Mouse (Mus musculus): ENCODE measurements at regions not wholly inside any gene's neighbourhood (a gene's known extent, or its start where the extent isn't known, plus 50 kb on each side); places are given as distances from the start of the nearest gene placed in this dataset.

DNA sequence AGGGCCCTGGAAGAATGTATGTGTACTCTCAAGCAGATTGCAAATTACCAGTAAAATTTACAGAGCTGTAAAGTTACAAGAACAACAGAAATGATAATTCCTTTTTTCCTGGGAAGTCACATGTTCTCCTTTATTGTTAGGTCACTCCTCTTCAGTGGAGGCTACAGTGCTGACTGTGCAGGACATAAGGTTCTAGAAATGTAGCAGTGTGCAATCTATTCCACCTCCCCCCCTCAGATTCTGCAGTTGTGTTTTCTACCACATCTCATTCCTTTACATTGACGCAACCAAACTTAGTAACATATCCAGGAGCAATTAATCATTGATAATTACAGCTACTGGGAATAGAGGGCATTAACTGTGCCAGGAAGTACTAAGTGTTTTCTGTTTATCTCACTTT, 385.3 kb upstream of the Tnc start:
- DNase-seq (ENCODE audit: low read depth, low spot score), result no peak

DNA sequence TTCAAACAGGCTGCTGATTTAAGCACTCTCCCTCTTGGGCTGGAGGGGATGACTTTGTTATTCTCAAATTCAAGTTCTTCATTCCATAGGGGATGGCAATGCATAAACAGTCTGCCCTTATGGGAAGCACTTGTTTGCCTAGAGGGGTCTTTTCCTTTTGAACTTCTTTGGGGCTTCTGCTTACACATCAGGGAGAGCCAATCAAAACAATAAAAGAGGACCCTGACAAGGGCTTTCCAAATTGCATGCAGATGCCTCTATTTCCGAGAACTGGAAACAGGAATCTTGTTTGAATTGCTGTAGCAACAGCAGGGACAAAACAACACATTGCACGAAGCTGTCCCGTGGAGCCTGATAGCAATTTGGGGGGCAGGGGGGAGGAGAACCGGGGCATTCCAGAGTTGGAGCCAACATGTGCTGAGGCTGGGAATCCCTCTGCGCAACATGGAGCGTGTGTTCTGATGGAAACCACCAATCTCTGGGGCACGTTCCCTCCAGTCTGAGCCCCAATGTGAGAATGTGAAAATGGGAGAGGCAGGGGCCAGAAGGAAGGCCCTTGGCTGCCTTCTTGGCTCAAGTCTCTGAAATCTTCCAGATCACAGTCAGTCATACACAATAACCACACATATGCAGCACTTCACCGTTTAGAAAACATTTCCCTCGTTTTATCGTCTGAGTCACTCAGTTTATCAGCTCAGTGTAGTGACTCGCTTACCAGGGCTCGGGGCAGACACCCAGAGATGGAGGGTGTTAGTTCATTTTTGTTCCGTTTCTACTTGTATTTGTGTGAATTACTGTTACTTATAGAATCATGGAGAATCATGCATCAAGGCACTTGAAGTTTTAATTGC, 391.2 kb upstream of the Tnc start:
- no peak for DNase-seq (ENCODE audit: low read depth, low spot score)

DNA sequence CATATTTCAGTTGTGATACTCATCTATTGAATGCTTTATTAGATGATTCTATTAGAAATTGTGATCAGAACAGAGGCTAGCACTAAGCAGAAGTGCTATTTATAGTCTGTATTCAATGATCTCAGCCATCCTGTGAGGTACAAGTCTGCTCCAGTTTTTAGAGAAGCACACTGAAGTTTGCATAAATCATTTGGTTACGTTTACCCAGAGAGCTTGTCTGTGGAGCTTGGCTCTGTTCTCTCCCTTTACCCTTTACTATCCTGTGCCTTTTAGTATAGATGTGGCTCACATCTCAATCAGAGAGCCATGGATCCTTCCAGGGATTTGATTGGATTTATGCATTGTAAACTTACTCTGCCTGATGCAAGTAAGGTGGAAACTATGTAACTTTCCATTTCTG, 404.6 kb upstream of the Tnc start:
- DNase-seq (ENCODE audit: low read depth, low spot score), result no peak

DNA sequence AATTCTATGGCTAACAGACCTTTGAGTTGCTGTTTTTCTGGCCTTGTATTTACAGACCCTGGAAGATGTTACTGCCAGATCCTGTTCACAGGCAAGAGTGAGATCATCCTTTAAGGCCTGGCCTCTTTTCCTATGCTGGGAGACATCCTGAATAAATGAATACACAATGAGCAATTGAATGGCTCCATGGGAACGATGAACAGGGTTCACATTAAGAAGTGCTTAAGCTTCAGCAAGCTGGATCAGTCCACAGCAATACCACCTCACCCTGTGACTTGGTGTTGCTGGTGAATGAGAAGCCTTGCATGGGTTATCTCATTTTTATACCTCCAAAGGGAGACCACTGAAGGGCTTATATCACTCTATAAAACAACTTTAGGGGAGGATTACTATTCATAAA, 405.1 kb upstream of the Tnc start:
- no peak for DNase-seq (ENCODE audit: low read depth, low spot score)

DNA sequence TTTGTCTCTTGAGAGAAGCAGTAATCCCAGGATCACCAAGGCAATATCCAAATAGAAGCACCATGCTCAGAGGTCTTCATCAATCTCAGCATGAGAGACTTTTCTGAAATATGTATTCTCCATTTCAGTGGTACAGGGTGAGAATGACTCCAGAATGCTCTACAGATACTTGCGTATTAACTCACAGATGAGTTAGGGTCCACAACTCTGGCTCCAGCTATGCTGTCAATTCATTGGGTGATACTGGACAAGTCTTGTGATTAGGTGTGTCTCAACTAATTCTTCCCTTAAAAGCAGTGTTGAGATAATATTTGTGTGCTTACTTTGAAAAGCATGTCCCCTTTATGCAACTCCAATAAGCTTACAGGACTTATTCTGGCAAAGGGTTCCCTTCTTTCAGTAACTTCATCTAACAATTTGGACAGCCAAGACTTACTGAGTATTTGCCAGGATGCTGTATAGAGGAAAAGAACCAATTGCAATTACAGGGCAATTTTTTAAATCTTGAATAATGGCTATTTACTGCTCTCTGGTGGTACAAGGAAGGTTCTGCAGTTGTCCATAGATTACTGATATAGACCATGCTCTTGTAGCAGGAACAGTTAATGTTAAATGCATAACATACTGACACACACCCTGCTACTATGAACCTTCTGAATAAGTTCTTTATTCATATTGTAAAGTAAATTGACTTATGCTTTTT, 445.6 kb upstream of the Tnc start:
- DNase-seq (ENCODE audit: low read depth, low spot score), result peak; percentile 6

DNA sequence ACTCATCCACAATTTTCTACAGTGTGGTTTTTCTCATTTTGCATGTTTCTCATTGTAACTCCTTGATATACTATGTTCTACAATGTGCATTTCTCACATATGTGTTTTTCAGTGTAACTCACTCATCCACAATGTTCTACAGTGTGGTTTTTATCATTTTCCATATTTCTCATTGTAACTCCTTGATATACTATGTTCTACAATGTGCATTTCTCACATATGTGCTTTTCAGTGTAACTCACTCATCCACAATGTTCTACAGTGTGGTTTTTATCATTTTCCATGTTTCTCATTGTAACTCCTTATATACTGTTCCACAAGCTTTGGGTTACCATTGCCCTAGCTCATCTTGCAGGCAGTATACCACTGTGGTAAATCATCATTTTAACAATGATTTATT, 450.9 kb upstream of the Tnc start:
- DNase-seq (ENCODE audit: low read depth, low spot score), result peak; percentile 53

DNA sequence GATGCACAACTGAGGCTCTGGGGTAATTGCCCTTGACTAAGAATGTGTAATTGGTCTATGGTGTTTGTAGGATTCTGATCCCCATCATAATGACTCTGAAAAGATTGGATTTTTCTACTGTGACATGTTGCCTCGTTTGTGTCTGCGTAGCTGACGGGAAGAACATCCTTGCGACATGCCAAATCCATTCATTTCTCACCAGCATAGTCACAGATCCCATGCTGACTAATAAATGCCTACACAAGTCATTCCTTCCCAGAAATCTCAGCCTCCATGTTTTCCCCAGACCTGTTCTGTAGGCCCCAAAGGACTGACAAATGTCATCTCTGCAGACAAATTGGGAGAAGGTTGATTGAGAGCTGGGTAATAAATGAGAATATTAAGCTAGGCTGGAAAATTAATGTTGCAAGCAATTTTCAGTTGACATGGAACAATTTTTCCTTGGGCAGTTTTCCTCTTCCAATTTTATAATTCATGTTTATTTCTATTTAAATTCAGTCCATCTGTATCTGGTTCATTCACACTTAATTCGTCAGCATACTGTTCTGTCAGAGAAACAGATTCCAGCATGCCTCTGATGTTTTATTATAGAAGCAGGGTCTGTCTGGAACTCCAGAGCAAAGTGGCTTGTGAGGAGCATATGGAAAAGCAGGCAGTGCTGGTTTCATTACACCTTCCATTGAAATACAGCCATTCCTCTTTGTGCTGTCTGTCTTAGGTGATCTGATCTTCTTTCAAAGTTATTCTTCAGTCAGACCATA, 454.0 kb upstream of the Tnc start:
- no peak for DNase-seq (ENCODE audit: low read depth, low spot score)

DNA sequence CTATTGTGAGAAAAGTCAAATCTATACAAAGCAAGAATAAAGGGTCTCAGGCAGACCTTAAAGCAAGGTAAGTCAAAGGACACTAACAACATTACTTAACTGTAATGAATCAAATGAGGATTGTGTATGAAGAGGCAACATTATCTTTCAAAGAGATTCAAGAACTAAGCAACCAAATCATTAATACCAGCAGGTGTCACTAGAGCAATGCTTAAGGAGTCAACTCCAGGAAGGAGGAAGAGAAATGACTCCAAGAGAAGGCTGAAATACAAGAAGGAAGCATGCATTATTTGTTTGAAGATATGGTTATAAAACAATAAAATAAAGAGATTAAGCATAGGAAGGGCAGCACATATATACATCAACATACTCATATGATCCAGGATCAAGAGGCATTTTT, 475.1 kb upstream of the Tnc start:
- DNase-seq (ENCODE audit: low read depth, low spot score), result peak; percentile 26

DNA sequence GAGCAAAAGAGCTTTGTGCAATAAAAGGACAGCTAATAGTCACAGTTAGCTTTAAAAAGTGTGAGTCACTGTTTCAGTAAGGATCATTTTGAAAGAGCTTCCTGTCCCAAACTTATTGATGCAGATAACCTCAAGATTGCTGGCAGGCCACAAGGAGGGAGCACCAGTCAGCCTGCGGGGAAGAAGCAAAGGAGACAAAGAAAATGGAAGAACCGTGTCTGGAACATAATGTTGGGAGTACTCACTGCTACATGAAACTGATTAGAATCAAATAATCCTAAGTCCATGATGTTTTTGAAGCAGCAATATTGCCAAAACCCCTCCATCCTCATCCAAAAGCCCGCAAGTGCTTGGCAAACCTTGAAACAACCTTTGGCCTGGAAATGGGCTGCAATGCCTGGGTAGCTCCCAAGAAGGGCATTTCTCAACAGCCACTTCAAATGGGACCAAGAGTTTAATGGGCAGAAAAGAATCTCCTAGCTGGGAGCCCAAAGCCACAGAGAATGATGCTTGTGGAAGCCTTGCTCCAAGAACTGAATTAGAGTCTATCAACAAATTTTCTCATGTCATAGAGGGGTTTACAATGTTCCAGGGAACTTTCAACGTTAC, 481.0 kb upstream of the Tnc start:
- no peak for DNase-seq (ENCODE audit: low read depth, low spot score)

DNA sequence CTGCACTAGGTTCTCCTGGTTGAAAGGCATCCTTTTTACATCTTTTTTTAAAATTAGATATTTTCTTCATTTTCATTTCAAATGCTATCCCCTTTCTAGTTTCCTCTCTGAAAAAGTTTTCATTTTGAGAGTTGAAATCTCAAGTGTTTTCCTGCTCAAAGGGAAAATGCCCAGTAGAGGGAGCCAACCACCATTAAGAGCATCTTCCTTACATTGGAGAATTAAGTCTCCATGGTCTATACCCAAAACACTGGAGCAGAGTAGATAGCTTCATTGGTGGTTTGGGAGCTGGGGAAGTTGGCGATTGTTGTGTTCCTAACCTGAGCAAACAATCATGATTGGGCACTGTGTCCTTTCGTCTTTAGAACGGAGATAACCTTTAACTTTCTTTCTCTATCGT, 483.8 kb upstream of the Tnc start:
- DNase-seq (ENCODE audit: low read depth, low spot score), result peak; percentile 24

DNA sequence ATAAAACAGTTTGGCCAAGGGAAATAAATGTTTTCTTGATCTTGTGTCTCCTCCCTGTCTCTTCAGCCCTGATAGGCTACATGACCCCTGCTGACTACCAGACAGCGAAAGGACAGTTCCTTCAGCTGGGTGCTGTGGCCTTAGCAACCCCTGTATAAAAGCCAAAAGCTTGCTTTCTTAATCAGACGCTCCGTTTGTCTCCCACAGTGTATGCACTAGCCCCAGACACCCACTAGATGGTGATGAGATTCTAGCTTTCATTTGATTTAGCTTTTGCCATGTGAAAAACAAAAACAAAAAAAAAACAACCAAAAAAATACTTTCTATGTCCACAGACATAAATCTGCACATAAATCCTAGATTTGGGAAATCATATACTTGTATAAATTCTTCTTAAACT, 486.2 kb upstream of the Tnc start:
- peak; percentile 1 for DNase-seq (ENCODE audit: low read depth, low spot score)

DNA sequence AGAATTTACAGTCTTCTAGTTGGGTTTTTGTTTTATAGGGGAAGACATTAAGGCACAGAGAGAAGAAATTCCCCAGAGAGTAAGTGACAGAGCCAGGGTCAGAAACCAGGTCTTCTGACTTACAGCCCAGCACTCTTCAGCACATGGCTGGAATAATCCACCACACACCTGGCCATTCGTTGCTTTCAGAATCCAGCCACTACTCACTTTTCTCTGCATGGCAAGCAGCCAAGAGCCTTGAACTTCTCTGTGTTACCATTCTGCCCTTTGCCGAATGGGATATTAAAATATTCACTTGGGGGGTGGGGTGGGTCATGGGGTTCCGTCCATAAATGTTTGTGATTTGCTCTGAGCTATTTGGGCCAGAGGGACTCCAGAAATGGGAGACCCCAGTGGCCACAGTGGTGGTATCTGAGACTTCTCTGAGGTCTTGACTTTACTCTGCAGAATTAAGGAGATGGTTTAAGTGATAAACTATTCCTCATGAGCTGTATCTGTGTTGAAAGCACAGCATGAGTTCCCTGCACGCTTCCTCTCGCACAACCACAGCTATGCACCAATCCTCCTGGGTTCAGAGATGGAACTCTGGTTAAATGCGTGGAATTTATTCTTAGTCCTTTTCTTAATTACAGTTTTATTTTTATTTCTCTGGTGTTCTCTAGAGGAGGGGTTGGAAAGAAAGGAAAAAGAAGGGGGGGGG, 488.9 kb upstream of the Tnc start:
- no peak for DNase-seq (ENCODE audit: low read depth, low spot score)

DNA sequence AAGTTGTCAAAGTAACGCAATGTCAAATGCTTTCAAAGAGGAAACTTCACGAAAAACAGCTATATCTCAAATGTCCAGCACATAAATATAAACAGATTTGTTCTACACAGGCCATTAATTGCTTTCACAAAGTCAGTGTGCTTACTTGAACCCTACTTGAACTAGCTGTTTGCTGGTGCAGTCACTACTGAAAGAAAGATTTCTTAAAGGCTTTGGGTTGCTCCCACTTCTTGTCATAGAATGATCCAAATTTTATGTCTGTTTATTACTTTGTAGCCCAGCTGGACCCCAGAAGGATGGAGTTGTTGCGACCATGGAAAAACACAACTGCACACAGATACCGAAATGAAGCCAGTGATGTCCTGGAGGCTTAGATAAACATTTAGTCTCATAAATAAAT, 491.2 kb upstream of the Tnc start:
- DNase-seq (ENCODE audit: low read depth, low spot score), result no peak

DNA sequence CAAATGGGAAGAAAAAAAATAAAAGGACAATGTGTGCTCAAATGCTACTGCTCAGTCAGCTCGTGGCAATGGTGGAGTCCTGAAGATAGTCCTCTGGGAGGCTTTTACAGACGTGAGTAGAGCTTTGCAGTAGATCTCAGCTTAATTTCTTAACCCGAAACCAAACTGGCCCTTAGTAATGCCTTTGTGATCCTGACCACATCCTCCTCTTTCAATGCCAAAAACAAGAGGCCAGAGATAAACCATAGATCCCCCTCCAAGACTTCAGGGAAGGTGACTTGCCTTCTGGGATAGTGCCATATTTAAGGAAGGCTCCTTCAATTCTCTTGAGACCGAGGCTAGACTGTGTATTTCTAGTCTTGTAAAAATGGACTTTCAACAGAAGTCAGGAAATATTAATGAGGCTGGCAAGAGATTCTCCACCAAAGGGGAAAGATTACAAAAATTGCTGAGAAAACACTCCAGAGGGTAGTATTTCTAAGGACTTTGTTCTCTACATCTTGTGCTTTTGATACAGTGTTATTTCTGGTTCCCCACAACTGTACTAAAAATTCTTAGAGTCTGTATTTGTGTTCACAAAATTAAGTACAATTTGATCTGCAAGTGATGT, 497.9 kb upstream of the Tnc start:
- DNase-seq (ENCODE audit: low read depth, low spot score), result no peak

DNA sequence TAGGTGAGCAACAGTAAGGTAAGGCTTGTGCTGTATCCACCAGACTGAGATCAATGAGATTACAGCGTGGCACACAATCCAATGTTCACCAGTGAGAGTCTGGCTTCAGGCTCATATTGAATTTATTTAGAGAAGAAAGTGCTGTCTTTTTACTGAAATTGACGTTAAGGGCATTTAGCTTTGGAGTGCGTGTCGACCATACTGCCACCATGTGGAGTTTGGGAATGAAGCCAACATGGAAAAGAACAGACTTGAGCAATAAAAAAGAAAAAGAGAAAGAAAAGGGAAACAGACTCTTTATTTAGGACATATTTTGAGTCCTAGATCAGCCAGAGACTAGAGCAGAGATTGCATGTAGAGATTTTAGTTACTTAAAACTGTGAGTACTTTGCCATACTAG, 499.6 kb upstream of the Tnc start:
- DNase-seq (ENCODE audit: low read depth, low spot score), result no peak

DNA sequence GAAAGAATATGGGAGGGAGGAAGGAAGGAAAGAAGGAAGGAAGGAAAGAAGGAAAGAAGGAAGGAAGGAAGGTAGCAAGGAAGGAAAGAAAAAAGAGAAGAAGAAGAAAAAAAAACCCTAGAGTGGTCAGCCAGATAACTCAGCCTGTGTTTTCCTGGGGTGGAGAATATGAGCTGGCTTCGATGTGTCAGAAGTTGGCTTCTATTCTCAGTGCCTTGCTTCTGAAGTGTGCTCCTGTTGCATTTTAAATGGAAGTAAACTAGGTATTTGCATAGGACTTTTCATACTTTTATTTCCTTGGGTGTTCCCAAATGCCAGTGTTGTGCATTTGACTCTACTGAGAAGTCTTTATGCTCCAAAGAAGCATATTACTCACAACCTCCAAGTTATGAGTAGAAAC, 515.7 kb upstream of the Tnc start:
- no peak for DNase-seq (ENCODE audit: low read depth, low spot score)

DNA sequence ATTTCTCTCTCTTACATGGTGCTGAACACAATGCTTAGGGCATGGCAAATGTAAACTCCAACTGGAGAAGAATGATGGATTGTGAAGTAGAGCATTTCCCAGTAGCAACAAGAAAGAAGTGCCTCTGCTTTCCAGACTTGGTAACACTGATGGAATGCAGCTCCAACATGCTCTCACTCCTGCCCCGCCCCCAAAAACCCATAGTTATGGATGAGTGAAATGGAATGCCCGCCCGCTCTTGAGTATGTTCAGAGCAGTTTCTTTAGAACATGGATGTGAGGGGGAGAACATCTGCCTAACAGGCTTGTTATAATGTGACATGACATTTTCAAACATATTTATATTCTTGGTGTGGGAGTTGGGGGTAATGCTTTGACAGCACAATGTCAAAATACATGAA, 517.2 kb upstream of the Tnc start:
- no peak for DNase-seq (ENCODE audit: low read depth, low spot score)

DNA sequence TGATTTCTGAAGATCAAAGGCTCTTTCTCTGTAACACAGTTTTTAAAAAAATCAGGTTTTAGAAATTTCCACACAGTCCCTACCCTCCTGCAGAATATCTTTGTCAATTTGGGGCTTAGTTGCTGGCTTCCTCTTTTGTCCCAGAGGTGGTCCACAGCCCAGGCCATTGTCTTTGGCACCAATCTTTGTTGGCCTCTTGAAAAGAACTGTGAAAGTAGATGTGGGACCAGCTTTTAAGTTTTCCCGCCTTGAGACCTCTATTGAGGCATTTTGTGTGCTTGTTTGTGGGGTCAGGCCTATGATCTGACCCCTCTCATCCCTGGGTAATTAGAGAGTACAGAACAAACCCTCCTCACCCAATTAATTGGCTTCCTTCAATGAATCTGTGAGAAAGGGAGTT, 523.9 kb upstream of the Tnc start:
- DNase-seq (ENCODE audit: low read depth, low spot score), result no peak

DNA sequence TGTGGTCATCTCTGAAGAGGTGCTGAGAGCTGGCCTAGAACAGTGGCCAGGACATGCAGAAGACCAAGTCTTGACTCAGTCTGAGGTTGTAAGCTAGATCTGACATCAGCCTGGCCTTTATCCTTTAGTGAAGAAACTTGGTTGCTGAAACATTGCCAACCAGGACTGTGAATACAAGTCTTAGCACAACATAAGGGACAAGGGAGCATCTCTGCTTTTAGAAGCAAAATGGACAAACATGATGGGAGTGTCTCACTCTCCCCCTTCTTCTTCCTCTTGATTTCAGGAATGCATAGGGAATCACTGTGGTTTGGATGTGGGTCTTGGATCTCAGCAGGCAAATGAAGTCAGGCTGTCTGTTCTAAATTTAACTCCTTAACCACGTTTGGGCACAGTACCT, 529.1 kb upstream of the Tnc start:
- DNase-seq (ENCODE audit: low read depth, low spot score), result no peak

DNA sequence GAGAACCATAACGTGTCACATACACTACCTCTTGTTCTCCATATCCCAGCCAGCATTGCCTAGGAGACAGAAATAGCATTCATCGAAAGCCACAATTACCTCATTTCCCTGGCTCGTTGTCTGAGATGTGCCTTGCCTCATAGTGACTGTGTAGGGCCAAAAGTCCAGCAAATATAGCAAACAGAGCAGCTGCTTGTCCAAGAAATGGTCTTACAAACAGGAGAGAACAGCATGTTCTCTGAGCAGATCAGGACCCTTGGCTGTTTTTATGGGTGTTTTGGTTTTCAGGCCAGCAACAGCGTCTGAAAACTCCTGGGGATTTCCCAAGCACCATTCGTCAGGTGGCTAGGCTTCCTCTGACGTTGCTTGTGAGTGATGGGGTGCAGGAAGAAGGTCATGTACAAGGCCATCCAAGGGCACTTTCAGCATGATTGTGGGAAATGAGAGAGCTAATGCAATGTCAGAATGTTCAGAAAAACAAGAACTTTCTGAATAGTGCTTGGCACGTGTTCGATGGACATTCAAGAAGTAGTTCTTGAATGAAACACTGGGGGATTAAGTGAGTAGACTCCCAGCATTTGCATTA, 528.9 kb upstream of the Pappa start:
- no peak for DNase-seq (ENCODE audit: low read depth, low spot score)

DNA sequence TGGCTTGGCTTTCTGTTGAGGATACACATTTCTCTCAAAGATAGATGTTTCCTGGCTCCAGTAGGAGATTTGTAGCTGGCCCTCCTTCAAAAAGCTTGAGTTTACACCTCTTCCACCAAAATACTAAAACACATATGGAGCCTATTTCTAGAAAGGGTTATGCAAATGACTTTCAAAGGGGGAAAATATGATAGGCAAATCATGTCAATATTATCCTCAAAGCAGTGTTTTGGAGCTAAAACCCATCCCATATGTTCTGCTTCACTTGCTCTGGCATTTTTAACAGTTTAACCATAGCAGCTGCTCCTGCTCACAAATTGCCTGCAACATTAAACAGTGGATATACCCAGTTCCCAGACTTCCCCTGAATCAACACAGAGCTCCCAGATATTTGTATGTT, 525.5 kb upstream of the Pappa start:
- DNase-seq (ENCODE audit: low read depth, low spot score), result no peak

All from ZHBTc4 (cell line).